Mouse (Mus musculus) myocyte (in vitro differentiated cells): ENCODE data around the gene Vill. TPM values are rescaled to one million over a fixed set of nuclear protein-coding genes. Genes with fewer than 3 reads are reported as not detected.

Experiments
- H3K27me3 ChIP-seq: one replicate; pipeline ENCODE4 v1.6.1; 2011; ENCODE audit not compliant: control insufficient read depth, insufficient read depth, insufficient read length
- H3K36me3 ChIP-seq: one replicate; pipeline ENCODE4 v1.6.1; 2011; ENCODE audit not compliant: control insufficient read depth, insufficient read depth
- H3K4me2 ChIP-seq: one replicate; pipeline ENCODE4 v1.6.1; 2011; ENCODE audit warnings: low read depth, control low read depth
- H3K4me3 ChIP-seq: one replicate; pipeline ENCODE4 v1.5.1; 2011; ENCODE audit warnings: mild to moderate bottlenecking, control low read depth, moderate library complexity
- H3K79me2 ChIP-seq: one replicate; pipeline ENCODE4 v1.6.1; 2011; ENCODE audit not compliant: control insufficient read depth, insufficient read depth
- H3ac ChIP-seq: one replicate; pipeline ENCODE4 v1.6.1; 2011; ENCODE audit not compliant: control insufficient read depth, insufficient read length
- CEBPB ChIP-seq: IDR thresholded peaks from 2 replicates; pipeline ENCODE4 v1.6.1; 2011; ENCODE audit warnings: mild to moderate bottlenecking, moderate library complexity; ENCODE audit not compliant: poor library complexity, insufficient read depth, severe bottlenecking
- E2F4 ChIP-seq: IDR thresholded peaks from one replicate; pipeline ENCODE4 v1.6.1; 2011; ENCODE audit warnings: mild to moderate bottlenecking, control low read depth, moderate library complexity; ENCODE audit not compliant: insufficient read depth
- MAX ChIP-seq: IDR thresholded peaks from one replicate; pipeline ENCODE4 v1.6.1; 2011; ENCODE audit warnings: low read depth, mild to moderate bottlenecking, control low read depth
- MYOD1 ChIP-seq, 3 experiments: IDR thresholded peaks; one replicate each; pipeline ENCODE4 v1.6.1; 2011; ENCODE audit warnings: control low read depth in 2 of 3, low read depth in 2 of 3, mild to moderate bottlenecking in 2 of 3, moderate library complexity in 1 of 3; ENCODE audit not compliant: insufficient read length in 2 of 3, control insufficient read depth in 1 of 3
- MYOG ChIP-seq, 3 experiments: IDR thresholded peaks; one replicate each; pipeline ENCODE4 v1.6.1; 2011; ENCODE audit warnings: control low read depth in 2 of 3, low read depth in 2 of 3, mild to moderate bottlenecking in 2 of 3; ENCODE audit not compliant: insufficient read length in 2 of 3, control insufficient read depth in 1 of 3, insufficient read depth in 1 of 3
- POLR2A ChIP-seq: IDR thresholded peaks from one replicate; pipeline ENCODE4 v1.6.1; 2011; ENCODE audit warnings: low read depth, mild to moderate bottlenecking, control low read depth, moderate library complexity; ENCODE audit not compliant: insufficient read length
- POLR2AphosphoS2 ChIP-seq: IDR thresholded peaks from one replicate; pipeline ENCODE4 v1.6.1; 2011; ENCODE audit warnings: low read depth, control low read depth; ENCODE audit not compliant: insufficient read length
- REST ChIP-seq: IDR thresholded peaks from one replicate; pipeline ENCODE4 v1.6.1; 2011; ENCODE audit warnings: mild to moderate bottlenecking, control low read depth, moderate library complexity; ENCODE audit not compliant: insufficient read depth, insufficient read length
- SRF ChIP-seq: IDR thresholded peaks from one replicate; pipeline ENCODE4 v1.6.1; 2011; ENCODE audit warnings: low read depth; ENCODE audit not compliant: control insufficient read depth, insufficient read length
- TCF12 ChIP-seq: IDR thresholded peaks from one replicate; pipeline ENCODE4 v1.6.1; 2011; ENCODE audit warnings: mild to moderate bottlenecking, control low read depth; ENCODE audit not compliant: poor library complexity, insufficient read depth, severe bottlenecking
- USF1 ChIP-seq: IDR thresholded peaks from one replicate; pipeline ENCODE4 v1.6.1; 2011; ENCODE audit warnings: low read depth, mild to moderate bottlenecking, control low read depth, moderate library complexity
- polyA plus RNA-seq: library from polyadenylated mRNA; unstranded; fragments of >200 nt; fragmentation: generic; extraction: Trizol; gene quantifications from one replicate; pipeline ENCODE4 v1.2.1, GENCODE M21; 2012; ENCODE audit warnings: missing spikeins

The Vill gene
- polyA plus RNA-seq, 1 experiment, result 1.4 TPM

DNA sequence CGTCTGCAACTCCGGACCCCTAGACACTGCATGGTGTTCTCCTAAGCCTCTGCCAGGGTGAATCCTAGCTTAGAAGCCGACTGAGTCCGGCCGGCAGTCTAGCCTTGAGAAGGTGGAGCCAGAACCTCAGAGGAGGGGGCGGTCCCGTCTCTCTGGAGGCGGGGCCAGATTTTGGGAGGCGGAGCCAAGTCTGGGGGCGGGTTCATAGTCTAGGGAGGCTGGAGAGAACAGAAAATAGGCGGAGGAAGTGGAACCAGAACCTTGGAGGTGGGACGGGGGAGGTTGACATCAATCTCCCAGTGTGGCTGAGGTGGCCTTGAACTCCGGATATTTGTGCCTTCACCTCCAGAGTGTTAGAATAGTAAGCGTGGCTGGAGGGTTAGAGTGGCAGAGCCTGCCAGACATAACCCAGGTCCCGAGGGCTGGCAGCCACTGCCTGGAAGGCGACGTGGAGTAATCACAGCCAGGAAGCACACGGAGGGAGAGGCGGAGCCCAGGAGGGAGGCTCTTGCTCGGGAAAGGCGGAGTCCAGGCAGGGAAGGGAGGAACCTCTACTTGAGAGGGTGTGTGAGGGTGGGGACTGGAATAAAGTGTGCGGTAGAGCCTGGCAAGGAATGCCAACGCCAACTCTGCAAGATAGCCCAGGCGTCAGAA is 35.7 kb downstream of the Vill start:
- TF ChIP-seq E2F4, result no peak
- TF ChIP-seq SRF, result no peak
- TF ChIP-seq TCF12, result no peak
- TF ChIP-seq POLR2A, result peak; percentile 35
- Histone ChIP-seq H3K79me2 (no peaks in the 10 kb centered on the region), H3K27me3 (no peaks in the 10 kb centered on the region), H3K4me2 (peak overlapping the region; percentile 69), H3ac (no peak overlapping the region), H3K4me3 (peak overlapping the region; percentile 5), H3K36me3 (no peaks in the 10 kb centered on the region)

DNA sequence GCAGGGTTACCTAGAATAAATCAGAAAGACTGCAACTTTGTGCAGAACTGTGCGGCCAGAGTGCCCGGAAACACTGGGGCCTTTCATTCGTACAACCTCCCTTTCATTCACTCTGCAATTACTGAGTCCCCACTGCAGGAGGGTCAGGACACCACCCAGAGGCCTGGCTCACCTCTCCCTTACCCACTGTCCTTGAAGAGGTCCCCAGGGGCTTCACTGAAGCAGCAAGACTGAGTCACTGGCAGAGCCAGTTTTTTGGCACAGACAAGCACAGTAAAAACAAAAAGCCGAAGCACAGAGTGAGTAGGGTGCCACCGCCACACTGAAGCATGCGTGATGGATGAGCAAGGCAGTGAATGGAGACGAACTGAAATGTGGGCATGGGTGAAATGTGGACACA is 36.9 kb downstream of the Vill start:
- Histone ChIP-seq H3K4me2 (no peak overlapping the region), H3K4me3 (no peak overlapping the region)

DNA sequence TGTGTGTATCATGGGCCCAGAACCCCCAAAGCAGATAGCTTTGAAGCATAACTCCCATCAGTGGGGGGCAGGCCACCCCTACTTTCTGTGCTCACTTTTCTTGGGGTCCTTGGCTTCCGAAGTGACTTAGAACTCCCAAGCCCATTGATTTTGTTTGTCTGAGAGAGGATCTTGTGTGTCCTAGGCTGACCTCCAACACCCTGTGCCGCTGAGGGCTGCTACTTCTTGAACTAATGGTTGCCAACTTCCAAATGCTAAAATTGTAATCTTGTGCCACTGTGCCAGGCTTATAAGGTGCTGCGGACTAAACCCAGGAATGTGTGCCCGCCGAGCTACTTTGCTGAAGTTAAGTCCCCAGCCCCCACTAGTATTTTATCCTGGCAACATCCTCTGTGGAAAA is 37.9 kb downstream of the Vill start:
- TF ChIP-seq CEBPB, result no peak
- TF ChIP-seq USF1, result no peak

More for the DNA sequence above, 36.9 kb downstream of the Vill start:
- H3K79me2 ChIP-seq, result no peaks in the 10 kb centered on the region
- H3K36me3 ChIP-seq, result no peaks in the 10 kb centered on the region
- H3K27me3 ChIP-seq, result no peaks in the 10 kb centered on the region
- no peak overlapping the region for H3ac ChIP-seq
- TF ChIP-seq USF1 (no peak), MYOD1 (IDR thresholded peaks at IDR 0.05; ENCODE audit: control insufficient read depth in 1 of 3, insufficient read length in 2 of 3, low read depth in 2 of 3) (no peak), TCF12 (no peak), CEBPB (no peak), SRF (no peak), MAX (no peak), E2F4 (no peak), POLR2A (no peak), MYOG (IDR thresholded peaks at IDR 0.05; ENCODE audit: control insufficient read depth in 1 of 3, insufficient read depth in 1 of 3, insufficient read length in 2 of 3, low read depth in 2 of 3) (no peak)

DNA sequence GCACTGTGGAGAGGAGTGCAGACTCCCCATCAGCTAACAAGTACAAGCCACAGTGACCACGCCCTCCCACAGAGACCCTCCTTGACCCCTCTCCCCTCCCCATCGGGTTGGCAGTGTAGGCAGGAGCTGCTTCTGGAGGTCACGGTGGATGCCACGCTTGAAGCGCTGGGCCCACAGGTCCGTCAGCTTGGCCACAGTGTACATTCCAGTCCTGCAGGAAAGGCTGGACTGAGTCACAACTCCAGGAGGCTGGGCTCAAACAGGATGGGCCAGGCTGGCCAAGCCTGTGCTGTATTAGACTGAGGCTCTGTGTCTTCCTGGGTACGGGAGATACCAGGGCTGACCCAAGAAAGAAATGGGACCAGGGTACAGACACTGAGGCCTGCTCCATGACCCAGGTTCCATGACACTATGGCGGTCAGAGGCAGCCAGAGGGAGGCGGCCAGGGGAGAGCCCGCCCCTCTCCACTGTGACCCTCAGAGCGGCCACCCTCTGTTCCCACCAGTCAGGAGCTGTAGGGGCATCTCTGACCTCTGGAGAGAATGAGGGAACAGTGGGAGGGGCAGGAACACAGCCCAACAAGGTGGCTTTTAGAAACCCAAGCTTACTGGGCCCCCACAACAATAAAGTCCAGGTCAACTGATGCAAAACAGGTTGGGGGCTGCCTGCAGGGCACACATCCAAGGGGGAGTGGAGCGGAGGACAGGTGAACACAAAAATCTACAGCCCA is 39.2 kb downstream of the Vill start:
- no peak overlapping the region for H3ac ChIP-seq
- no peaks in the 10 kb centered on the region for H3K36me3 ChIP-seq
- H3K4me3 ChIP-seq, result peak overlapping the region; percentile 47
- TF ChIP-seq MAX (no peak), MYOG (IDR thresholded peaks at IDR 0.05; ENCODE audit: control insufficient read depth in 1 of 3, insufficient read depth in 1 of 3, insufficient read length in 2 of 3, low read depth in 2 of 3) (no peak), USF1 (no peak), POLR2A (no peak), REST (no peak), TCF12 (no peak), E2F4 (no peak), POLR2AphosphoS2 (no peak), MYOD1 (IDR thresholded peaks at IDR 0.05; ENCODE audit: control insufficient read depth in 1 of 3, insufficient read length in 2 of 3, low read depth in 2 of 3) (no peak)
- no peaks in the 10 kb centered on the region for H3K27me3 ChIP-seq
- peak overlapping the region; percentile 84 for H3K4me2 ChIP-seq
- no peaks in the 10 kb centered on the region for H3K79me2 ChIP-seq

More for the DNA sequence above, 37.9 kb downstream of the Vill start:
- no peaks in the 10 kb centered on the region for H3K36me3 ChIP-seq
- H3K4me3 ChIP-seq, result no peak overlapping the region
- no peak overlapping the region for H3K4me2 ChIP-seq
- H3K27me3 ChIP-seq, result no peaks in the 10 kb centered on the region
- H3K79me2 ChIP-seq, result no peaks in the 10 kb centered on the region
- H3ac ChIP-seq, result no peak overlapping the region

DNA sequence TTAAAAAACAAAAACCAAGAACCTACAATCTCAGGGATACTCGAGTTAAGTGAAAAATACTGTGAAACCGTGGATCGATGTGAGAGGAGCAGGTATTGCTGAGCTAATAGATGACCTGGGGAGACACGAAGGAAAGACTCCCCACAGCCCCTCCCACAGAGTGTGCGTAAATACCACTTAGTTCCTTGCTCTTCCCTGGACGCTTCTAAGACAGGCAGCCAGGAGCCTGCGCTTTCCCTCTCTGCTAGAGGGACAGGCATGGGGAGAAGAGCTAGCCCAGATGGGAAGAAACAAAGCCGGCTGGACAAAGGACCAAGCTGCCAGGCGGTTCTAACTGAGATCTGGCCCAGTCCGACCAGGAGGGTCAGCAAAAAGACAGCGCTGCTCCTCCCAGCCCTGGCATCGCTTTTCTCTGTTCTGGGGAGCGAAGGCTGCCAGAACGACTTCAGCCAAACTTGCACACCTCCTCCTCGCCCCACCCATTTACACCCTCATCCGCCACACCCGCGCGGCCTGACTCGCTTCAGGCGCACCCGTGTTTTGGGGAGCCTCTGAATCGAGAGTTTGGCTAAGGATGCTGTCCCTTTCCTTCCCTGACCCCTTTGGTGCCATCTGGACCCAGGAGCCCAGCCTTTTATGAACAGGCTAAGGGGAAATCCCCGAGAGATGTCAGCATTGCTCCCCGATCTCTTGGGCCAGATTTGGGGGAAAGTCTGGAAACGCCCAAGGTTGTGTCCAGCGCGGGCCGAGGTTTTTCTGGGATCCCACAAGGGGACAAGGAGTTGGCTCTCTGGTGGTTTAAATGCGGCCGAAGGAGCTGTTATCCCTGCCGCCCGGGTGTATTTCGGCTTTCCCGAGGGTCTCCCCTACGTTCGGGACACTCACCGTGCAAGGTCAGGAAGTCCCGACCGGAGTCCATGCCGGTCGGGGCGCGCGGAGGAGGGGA is 40.2 kb downstream of the Vill start:
- H3K36me3 ChIP-seq, result no peaks in the 10 kb centered on the region
- H3K4me3 ChIP-seq, result peak overlapping the region; percentile 47
- no peaks in the 10 kb centered on the region for H3K27me3 ChIP-seq
- TF ChIP-seq USF1, result no peak
- peak; percentile 38 for TF ChIP-seq POLR2A
- no peak for TF ChIP-seq SRF
- TF ChIP-seq POLR2AphosphoS2, result no peak
- no peaks in the 10 kb centered on the region for H3K79me2 ChIP-seq
- H3ac ChIP-seq, result peak overlapping the region; percentile 67
- H3K4me2 ChIP-seq, result peak overlapping the region; percentile 84
